Mouse (Mus musculus) ES-E14 (cell line): ENCODE measurements around the gene Zfp37. TPM values are rescaled to one million over a fixed set of nuclear protein-coding genes. Genes with fewer than 3 reads are reported as not detected.
"Not testable (repeated sequence)": the region's sequence is repeated elsewhere in the genome, so short reads cannot be mapped to it uniquely, and the experiment has no call there.

Source experiments
- DNase-seq: peaks from one replicate; pipeline ENCODE4 v3.0.0-alpha.2; 2013; ENCODE audit warnings: low read depth, low spot score
- H3K27ac ChIP-seq: 2 replicates; pipeline ENCODE4 v1.5.1; 2012; ENCODE audit warnings: low read depth, mild to moderate bottlenecking, low read length, moderate library complexity, mixed read lengths; ENCODE audit not compliant: poor library complexity, insufficient read depth, severe bottlenecking
- H3K36me3 ChIP-seq: 2 replicates; pipeline ENCODE4 v1.6.1; 2012; ENCODE audit warnings: mild to moderate bottlenecking, low read length, moderate library complexity, mixed read lengths; ENCODE audit not compliant: control insufficient read depth, poor library complexity, insufficient read depth, severe bottlenecking
- H3K4me1 ChIP-seq, 2 experiments: fragments of 150-350 bp in 1 of 2; sonication (generic) in 1 of 2; 2 replicates each; pipeline ENCODE4 v1.6.1; 2012; ENCODE audit warnings: low read length in 2 of 2, mild to moderate bottlenecking in 1 of 2, mixed read lengths in 1 of 2; ENCODE audit not compliant: control insufficient read depth in 2 of 2, insufficient read depth in 2 of 2, poor library complexity in 1 of 2
- H3K4me3 ChIP-seq, 2 experiments: fragments of 150-350 bp in 1 of 2; sonication (generic) in 1 of 2; 2 replicates each; pipeline ENCODE4 v1.5.1; 2012; ENCODE audit warnings: low read length in 2 of 2, low read depth in 1 of 2, mild to moderate bottlenecking in 1 of 2, mixed read lengths in 1 of 2; ENCODE audit not compliant: insufficient read depth in 1 of 2, poor library complexity in 1 of 2, severe bottlenecking in 1 of 2
- H3K9ac ChIP-seq: 2 replicates; pipeline ENCODE4 v1.6.1; 2012; ENCODE audit warnings: low read depth, mild to moderate bottlenecking, low read length, mixed read lengths; ENCODE audit not compliant: poor library complexity, insufficient read depth, severe bottlenecking
- H3K9me3 ChIP-seq: fragments of 150-350 bp; sonication (generic); 2 replicates; pipeline ENCODE4 v1.6.1; 2012; ENCODE audit warnings: low read depth, mild to moderate bottlenecking, low read length; ENCODE audit not compliant: control insufficient read depth, insufficient read depth
- CHD2 ChIP-seq: IDR thresholded peaks from 2 replicates; pipeline ENCODE4 v1.6.1; 2014; ENCODE audit warnings: mild to moderate bottlenecking, low read depth, low read length, inconsistent platforms
- HCFC1 ChIP-seq: IDR thresholded peaks from 2 replicates; pipeline ENCODE4 v1.6.1; 2012; ENCODE audit warnings: low read length, inconsistent platforms, borderline replicate concordance; ENCODE audit not compliant: insufficient read depth
- MAFK ChIP-seq: IDR thresholded peaks from 2 replicates; pipeline ENCODE4 v1.6.1; 2014; ENCODE audit warnings: mild to moderate bottlenecking, low read depth, low read length, inconsistent platforms; ENCODE audit not compliant: insufficient read depth
- ZC3H11A ChIP-seq: IDR thresholded peaks from 2 replicates; pipeline ENCODE4 v1.6.1; 2012; ENCODE audit warnings: low read depth, mild to moderate bottlenecking, inconsistent platforms, low read length, borderline replicate concordance
- ZNF384 ChIP-seq: IDR thresholded peaks from 2 replicates; pipeline ENCODE4 v1.6.1; 2012; ENCODE audit warnings: low read depth, low read length, inconsistent platforms
- in situ Hi-C, 2 experiments: fragments of 600-800 bp; cut with MboI; formaldehyde crosslinking; loops; one replicate each; pipeline ENCODE4 v1.15.1; 2025; ENCODE audit warnings: low sequenced_read_pairs in 2 of 2, inconsistent platforms in 1 of 2; ENCODE audit not compliant: unreplicated experiment in 2 of 2
- total RNA-seq: library from RNA; depleted of rRNA; stranded (reverse); fragments of 300-350 nt; gene quantifications from 2 replicates; pipeline ENCODE4 v1.2.3, GENCODE M21; 2012; rRNA removed

Zfp37 gene
- total RNA-seq, 1 experiment, result 6.2 TPM

- H3K4me1 ChIP-seq, result no peaks in the 10 kb centered on the region
- no peak overlapping the region for H3K9ac ChIP-seq
- H3K36me3 ChIP-seq, result no peaks in the 10 kb centered on the region
- H3K27ac ChIP-seq, result no peak overlapping the region
- DNase-seq, result no peak
- TF ChIP-seq CHD2 (no peak), HCFC1 (no peak), ZC3H11A (no peak), ZNF384 (no peak), MAFK (no peak)
- in situ Hi-C loops, result no loop called here
- no peaks in the 10 kb centered on the region for H3K9me3 ChIP-seq
- no peak overlapping the region for H3K4me3 ChIP-seq
These were observed 56.4 kb downstream of the Zfp37 start for GRCm38 (mm10) chr4:62174471-62174870.

- H3K27ac ChIP-seq, result not testable (repeated sequence)
These were observed 63.2 kb downstream of the Zfp37 start for GRCm38 (mm10) chr4:62167636-62168035.

GRCm38 (mm10) chr4:62158401-62158800 lies 72.4 kb downstream of the Zfp37 start:
- in situ Hi-C loops, result no loop called here
- TF ChIP-seq ZNF384, result no peak
- no peak for TF ChIP-seq CHD2
- TF ChIP-seq HCFC1, result no peak
- TF ChIP-seq ZC3H11A, result no peak
- no peak for TF ChIP-seq MAFK
- Histone ChIP-seq H3K9me3 (no peaks in the 10 kb centered on the region), H3K9ac (no peak overlapping the region), H3K36me3 (no peaks in the 10 kb centered on the region), H3K4me1 (no peaks in the 10 kb centered on the region), H3K27ac (no peak overlapping the region), H3K4me3 (no peak overlapping the region)
- no peak for DNase-seq

More at GRCm38 (mm10) chr4:62167636-62168035, 63.2 kb downstream of the Zfp37 start:
- H3K4me1 ChIP-seq, H3K9ac ChIP-seq, DNase-seq, H3K4me3 ChIP-seq, H3K9me3 ChIP-seq, H3K36me3 ChIP-seq, in situ Hi-C loops: not testable (repeated sequence)

- TF ChIP-seq CHD2, result no peak
- no peak for TF ChIP-seq HCFC1
- TF ChIP-seq MAFK, result no peak
- TF ChIP-seq ZNF384, result no peak
- H3K9me3 ChIP-seq, result no peaks in the 10 kb centered on the region
- DNase-seq, result no peak
- no peaks in the 10 kb centered on the region for H3K36me3 ChIP-seq
- no peak within 1 kb of the TSS for H3K27ac ChIP-seq
- H3K4me1 ChIP-seq, result no peaks in the 10 kb centered on the region
- no peak within 1 kb of the TSS for H3K4me3 ChIP-seq
- in situ Hi-C loops, result no loop called here
- H3K9ac ChIP-seq, result no peak within 1 kb of the TSS
These were observed 80.0 kb downstream of the Zfp37 start, which contains the start of gene Mup21 for GRCm38 (mm10) chr4:62150811-62151210. Mup21 (minus strand) TSS chr4:62150863.

Other genes with a start within 250 kb of the Zfp37 start
- gene Mup20, start 176.9 kb downstream of the Zfp37 start, total RNA-seq, result not detected in 2 replicates
- not detected in 2 replicates for gene Mup3, start 143.7 kb downstream of the Zfp37 start, total RNA-seq
- gene Mup21, start 80.2 kb downstream of the Zfp37 start, total RNA-seq, result not detected in 2 replicates
- gene Slc31a2, start 31.5 kb upstream of the Zfp37 start, total RNA-seq, result 16.5 and 23.0 TPM in 2 replicates
- 20.3 and 20.7 TPM in 2 replicates for gene Fkbp15, start 129.5 kb upstream of the Zfp37 start, total RNA-seq
- gene Slc31a1, start 129.7 kb upstream of the Zfp37 start, total RNA-seq, result 27.9 and 30.7 TPM in 2 replicates
- gene Cdc26, start 177.6 kb upstream of the Zfp37 start, total RNA-seq, result 39.0 and 69.1 TPM in 2 replicates
- gene Prpf4, start 177.8 kb upstream of the Zfp37 start, total RNA-seq, result 27.6 and 32.6 TPM in 2 replicates
- 0.89 TPM in 1 of 2 replicates, not detected in the other for gene Rnf183, start 204.2 kb upstream of the Zfp37 start, total RNA-seq
- 9.3 and 20.1 TPM in 2 replicates for gene Wdr31, start 239.8 kb upstream of the Zfp37 start, total RNA-seq
- gene Bspry, start 249.0 kb upstream of the Zfp37 start, total RNA-seq, result 8.9 and 12.9 TPM in 2 replicates